Mouse (Mus musculus) cerebellum, adult 8-10 months (tissue): ENCODE results near the gene Ankrd13b.

Experiments
- DNase-seq: peaks from one replicate; pipeline ENCODE4 v3.0.0; 2022

Gene Ankrd13b

DNA sequence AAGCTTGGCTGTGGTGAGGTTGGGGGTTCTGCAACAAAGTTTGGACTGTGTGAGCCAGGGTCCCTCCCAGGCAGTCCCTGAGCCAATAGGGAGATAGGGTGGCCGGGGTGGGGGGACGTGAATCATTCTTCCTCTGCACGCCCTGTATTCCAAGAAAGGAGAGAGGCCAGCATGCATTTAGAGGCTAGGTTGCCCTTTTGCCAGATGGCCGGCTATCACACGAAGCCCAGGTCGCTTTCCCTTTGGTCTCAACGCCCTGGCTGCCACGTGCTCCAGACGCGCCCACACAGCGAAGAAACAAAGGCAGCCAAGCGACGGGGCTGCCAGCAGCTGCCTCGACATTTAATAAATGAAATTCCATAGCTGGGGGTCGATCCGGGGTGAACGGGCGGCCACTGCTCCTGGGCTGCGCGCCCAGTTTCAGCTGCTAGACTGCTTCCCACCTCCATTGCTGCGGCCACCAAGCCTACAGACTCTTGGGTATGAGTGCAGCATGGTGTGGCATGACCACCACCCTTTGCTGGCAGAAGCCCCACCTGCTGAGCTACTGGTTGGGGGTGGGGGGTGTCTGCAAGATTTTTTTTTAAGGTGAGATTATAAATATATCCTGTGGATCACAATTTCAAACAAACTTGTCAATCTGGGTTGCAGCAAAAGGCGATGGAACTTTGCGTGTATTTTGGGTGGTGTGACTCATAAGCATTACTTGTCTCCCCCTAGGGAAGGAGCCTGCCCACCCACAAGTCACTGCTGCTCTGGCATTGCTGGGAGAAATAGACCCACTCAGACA, 2.2 kb upstream of the Ankrd13b start:
- DNase-seq: peak; percentile 57

DNA sequence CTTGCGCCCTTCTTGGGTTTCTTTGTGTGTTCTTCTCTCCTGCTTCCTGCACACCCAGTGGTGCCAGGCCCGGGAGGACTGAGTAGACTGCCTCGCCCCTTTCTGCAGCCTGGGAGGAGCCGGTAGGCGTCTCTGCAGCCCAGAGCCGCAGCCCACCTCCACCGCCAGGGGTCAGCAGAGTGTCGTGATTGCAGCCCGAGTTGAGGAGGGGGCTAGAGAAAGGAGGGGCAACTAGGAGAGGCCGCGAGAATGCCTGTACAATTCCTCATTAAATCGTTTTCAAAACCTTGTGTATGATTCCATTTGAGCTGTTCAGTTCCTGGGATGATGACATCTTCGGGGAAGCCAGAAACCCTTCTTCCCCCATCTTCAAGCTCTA, 1.6 kb upstream of the Ankrd13b start:
- DNase-seq: peak; percentile 85

- DNase-seq: no peak
Observed at GRCm38 (mm10) chr11:77490451-77490850, 973 bp upstream of the Ankrd13b start.

DNA sequence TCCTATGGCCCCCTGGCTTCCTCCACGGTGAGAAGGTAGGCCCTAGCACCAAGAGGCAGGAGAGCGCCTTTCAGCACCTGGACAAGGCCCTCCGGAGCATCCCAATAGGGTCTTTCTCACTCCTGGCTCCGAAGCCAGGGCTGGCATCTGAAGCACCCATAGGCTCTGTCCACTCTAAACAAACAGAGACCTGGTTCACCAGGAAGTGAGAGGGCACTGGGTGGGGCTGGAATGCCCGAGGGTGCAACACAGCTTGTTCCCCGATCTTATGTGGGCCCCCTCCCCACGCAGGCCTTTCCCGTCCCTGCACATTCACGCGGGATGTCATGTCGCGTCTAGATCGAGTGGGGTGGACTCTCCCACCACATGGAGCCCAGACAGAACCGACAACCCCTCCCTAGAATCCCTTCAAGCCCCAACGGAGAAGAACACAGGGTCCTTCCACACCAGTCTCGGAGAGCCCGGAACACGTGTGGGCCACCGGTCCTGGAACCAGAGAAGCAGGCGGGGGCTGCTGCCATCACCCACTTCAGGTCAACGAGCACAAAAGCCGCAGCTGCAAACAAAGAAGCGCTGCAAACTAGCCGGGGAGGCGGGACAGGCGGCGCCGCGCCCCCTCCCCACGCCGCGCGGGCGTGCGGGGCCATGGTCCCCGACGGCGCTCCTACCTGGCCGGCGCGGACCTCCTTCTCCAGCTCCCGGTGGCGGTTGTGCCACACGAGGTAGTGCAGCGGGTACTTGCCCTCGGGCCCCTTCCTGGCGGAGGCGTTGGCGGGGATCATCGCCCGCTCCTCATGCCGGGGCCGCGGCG, 502 bp downstream of the Ankrd13b start:
- DNase-seq: peak; percentile 55

DNA sequence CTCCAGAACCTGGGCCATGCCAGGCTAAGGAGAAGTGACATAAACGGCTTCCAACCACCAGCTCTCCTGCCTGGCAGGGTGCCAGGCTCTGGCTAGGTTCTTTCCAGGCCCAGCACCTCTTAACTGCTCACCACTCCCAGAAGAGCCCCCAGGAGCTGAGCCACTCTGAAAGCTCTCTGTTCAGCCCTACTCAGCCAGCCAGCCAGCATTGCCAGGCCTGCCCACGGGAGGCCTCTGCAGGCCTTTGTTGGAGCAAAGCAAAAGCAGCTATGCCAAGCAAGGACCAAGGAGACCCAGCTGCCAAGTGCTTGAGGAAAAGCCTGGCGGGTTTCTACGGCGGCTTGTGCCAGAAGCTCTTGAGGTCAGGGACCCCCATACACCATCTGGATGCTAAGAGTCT, 2.7 kb downstream of the Ankrd13b start:
- peak; percentile 60 for DNase-seq

- no peak for DNase-seq
Observed at GRCm38 (mm10) chr11:77485229-77485628, 4.2 kb downstream of the Ankrd13b start.

- no peak for DNase-seq
Observed at GRCm38 (mm10) chr11:77483510-77484255, 5.8 kb downstream of the Ankrd13b start.

- DNase-seq: no peak
Observed at GRCm38 (mm10) chr11:77483043-77483442, 6.4 kb downstream of the Ankrd13b start.

- DNase-seq: no peak
Observed at GRCm38 (mm10) chr11:77476895-77477294, 12.6 kb downstream of the Ankrd13b start.

DNA sequence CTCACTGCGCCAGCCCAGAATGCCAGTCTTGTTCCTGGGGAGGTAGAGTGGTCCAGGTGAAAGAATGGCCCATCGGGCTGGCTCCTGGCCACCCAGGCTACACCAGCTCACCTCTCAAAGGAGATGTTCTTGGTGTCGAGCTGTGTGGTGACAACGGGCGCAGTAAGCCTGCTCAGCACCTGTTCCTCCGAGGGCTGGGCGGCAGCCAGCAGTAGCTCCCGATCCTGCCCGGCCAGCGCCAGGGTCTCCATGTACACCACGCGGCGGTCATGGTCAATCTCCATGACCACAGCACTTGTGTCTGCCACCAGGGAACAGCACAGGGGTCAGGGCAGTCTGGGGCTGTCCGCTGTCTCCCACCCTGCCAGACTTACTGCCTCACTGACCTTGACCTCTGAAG, 13.3 kb downstream of the Ankrd13b start:
- DNase-seq: no peak

DNA sequence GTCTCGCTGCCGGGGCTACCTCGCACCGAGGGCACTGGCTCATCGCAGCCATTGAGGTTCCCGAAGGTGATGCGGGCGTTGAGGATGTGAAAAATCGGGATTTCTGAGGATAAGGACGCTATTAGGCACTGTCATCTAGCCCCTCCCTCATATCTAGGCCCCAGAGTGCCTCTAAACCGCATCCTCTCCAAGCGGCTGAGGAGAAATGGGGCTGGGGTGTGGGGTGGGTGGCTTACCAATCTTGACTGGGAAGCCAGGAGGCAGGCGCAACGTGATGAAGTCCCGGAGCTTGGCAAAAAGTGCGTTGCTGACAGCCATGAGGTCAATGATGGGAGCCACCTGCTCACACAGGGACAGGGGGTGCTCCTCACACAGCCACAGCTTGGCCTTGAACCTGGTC, 16.7 kb downstream of the Ankrd13b start:
- DNase-seq: no peak

GRCm38 (mm10) chr11:77471407-77471806, 18.1 kb downstream of the Ankrd13b start:
- DNase-seq: no peak

- DNase-seq: no peak
Observed at GRCm38 (mm10) chr11:77468397-77468796, 21.1 kb downstream of the Ankrd13b start.

GRCm38 (mm10) chr11:77467784-77468183, 21.7 kb downstream of the Ankrd13b start:
- peak; percentile 81 for DNase-seq

DNA sequence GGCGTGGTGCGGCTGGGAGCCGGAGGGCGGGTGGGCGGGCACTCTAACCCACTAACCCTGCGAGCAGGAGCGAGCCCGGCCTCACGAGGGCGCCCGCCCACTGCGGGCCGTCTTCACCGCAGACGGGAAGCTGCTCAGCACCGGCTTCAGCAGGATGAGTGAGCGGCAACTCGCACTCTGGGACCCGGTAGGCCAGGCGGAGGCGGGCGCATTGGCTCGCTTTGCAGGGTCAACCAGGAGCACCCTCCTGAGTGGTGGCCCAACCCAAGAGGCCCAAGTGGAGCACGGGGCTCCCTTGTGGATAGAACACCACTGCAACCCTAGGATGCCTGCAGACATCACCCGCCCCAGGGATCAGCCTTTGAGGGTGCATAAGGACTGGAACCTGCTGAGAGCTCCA, 22.3 kb downstream of the Ankrd13b start:
- no peak for DNase-seq

- no peak for DNase-seq
Observed at GRCm38 (mm10) chr11:77466544-77466943, 22.9 kb downstream of the Ankrd13b start.

GRCm38 (mm10) chr11:77465111-77465510, 24.4 kb downstream of the Ankrd13b start:
- DNase-seq: no peak

GRCm38 (mm10) chr11:77464684-77465083, 24.8 kb downstream of the Ankrd13b start:
- DNase-seq: no peak

DNA sequence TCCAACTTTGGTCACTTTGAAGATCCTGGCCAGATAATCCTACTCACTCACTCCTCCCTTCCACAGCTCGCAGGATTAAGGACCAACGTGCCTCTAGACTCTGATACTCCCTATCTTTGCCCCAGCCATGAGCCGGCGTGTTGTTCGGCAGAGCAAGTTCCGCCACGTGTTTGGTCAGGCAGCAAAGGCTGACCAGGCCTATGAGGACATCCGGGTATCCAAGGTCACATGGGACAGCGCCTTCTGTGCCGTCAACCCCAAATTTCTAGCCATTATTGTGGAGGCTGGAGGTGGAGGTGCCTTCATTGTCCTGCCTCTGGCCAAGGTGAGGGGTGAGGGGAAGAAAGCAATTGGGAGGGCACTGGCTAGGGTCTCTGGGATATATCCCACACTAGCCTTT, 25.7 kb downstream of the Ankrd13b start:
- DNase-seq: no peak

DNA sequence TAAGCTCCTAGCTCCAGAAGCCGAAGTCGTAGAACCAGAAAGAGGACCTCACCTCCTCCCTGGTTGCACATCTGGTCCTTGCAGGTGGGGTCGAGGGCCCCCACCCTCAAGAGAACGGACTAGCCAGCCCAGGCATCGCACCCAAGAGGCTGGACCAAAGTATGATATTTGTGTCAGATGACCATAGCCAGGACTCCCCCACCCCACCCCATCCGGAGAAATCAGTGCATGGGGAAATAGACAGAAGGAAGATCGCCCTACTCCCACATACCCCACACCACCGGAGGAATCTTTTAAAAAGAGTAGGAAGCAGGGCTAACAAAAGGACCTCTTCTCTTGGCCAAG, 26.4 kb downstream of the Ankrd13b start:
- no peak for DNase-seq

- no peak for DNase-seq
Observed at GRCm38 (mm10) chr11:77462283-77463100, 27.0 kb downstream of the Ankrd13b start, which contains the start of gene Coro6. Gene Coro6 (plus strand): TSS chr11:77462411.

GRCm38 (mm10) chr11:77461856-77462255, 27.6 kb downstream of the Ankrd13b start:
- DNase-seq: no peak

GRCm38 (mm10) chr11:77456866-77457265, 32.6 kb downstream of the Ankrd13b start:
- DNase-seq: no peak
